Mouse (Mus musculus) ovary, postnatal 14 days (tissue): Measurements from ENCODE around the gene Hcn2.
A peak's percentile ranks its signal among the peaks of the same experiment; 100 is the strongest.
"Not testable (repeated sequence)": the region's sequence is repeated elsewhere in the genome, so short reads cannot be mapped to it uniquely, and the experiment has no call there.

Experiments
- DNase-seq: peaks from one replicate; pipeline ENCODE4 v3.0.0; 2022; ENCODE audit warnings: low spot score

Hcn2 gene

DNA sequence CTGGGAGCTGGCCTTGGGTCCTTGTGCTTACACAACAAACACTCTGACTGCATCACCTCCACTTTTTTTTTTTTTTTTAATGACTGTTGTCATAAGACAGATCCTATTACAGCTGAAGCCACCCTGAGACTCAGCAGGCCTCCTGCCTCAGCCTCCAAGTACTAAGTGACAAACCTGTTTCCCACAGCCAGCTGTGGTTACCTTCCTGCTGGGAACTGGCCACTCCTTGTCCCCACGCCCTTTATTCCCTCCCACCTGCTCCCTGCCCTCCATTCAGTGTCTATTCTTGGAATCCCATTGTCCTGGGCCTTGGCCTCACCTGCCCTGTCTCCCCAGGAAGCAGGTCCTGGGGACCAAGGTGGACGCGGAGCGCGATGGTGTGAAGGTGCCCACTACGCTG, 28.9 kb upstream of the Hcn2 start:
- no peak for DNase-seq

DNA sequence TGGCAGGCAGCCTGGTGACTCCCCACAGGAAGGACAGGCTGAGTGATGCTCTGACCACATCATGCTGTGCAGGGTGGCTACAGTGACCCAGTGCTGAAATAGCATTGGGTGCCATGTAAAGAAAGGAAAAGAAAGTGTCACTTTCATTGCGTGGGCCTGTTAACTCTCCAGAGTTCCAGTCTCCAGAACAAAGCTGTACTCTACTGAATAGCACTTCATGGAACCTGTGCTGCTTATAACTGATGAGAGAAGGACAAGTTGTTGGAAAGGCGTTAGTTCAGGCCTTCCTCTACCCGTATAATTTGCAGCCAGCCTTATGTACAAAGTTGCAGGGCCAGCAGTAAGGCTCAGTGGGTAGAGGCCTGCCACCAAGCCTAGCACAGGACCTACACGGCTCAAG, 27.7 kb upstream of the Hcn2 start, which contains the start of gene Gzmm:
Gene Gzmm (plus strand): TSS at position 301 of the 400 bp plus-strand sequence.
- no peak for DNase-seq

DNA sequence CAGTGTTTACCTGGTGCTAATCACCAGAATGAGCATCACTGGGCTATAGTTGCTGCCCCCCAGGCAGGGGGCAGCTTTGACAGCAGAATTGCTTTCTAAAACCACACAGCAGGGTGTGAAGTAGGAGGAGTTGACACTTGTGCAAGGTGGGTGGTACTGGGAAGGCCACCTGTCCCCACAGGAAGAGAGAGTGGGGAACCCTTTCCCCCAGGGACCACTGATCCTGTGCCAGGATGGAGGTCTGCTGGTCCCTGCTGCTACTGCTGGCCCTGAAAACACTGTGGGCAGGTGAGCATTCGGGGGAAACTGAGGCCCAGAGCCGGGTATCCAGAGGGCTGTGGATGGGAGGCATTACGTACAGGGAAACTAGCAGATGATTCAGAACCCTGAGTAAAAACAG, 27.3 kb upstream of the Hcn2 start:
- no peak for DNase-seq

GRCm38 (mm10) chr10:79691986-79692548, 24.4 kb upstream of the Hcn2 start:
- DNase-seq: no peak

GRCm38 (mm10) chr10:79693580-79694378, 22.7 kb upstream of the Hcn2 start:
- no peak for DNase-seq

GRCm38 (mm10) chr10:79694379-79694655, 22.1 kb upstream of the Hcn2 start:
- no peak for DNase-seq

GRCm38 (mm10) chr10:79695231-79696128, 21.0 kb upstream of the Hcn2 start:
- DNase-seq: peak; percentile 47

- no peak for DNase-seq
Observed at GRCm38 (mm10) chr10:79696129-79696651, 20.2 kb upstream of the Hcn2 start.

DNA sequence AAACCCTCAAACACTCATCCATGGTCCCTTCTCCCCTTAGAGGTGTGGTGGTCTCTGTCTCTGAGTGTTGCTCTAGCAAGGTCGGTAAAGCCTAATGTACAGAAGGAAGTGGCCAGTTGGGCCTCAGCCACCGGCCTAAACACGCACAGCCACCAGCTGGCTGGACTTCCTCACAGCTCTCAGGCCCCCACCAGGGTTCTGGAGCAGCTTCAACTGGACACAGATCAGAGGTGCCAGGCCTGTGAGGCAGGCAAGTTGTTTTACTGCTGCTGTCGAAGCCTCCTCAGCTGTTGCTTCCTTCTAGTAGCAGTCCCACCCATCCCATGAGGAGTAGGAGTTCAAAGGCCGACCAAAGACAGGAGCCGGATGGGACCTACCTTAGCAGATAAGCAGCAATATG, 18.5 kb upstream of the Hcn2 start:
- DNase-seq: no peak

DNA sequence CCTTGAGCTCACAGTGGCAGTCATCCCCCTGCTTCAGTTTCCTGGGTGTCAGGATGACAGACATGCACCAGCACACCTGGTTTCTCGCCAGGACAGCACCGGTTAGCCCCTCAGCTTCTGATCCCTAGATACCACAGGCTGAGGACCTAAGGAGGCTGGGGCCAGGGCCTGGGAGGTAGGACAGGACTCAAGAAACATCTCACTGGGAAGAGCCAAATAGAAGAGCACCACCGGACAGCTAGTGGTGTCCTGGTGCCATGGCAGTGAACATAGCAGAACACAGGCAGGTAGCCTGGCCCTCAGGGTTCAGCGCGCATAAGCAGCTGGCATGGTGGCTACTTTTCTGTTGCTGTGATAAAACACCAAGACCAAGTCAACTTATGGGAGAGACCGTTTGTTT, 18.0 kb upstream of the Hcn2 start:
- DNase-seq: no peak

DNA sequence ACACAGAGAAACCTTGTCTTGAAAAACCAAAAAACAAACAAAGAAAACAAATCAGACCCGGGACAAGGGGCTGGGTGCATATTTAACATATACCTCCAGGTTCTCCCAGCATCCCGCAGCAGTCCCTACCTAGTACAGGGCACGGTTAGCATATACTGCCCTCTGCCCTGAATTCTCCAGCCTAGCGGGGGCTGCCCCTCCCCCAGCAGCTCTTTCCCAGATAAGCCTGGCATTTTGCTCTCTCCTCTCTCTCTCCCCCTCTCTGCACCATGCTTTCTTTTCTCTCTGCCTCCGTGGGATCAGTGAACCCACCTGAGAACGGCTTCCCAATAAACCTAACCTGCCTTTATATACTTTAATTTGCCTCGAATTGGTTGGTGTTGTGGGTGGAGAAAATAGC, 15.8 kb upstream of the Hcn2 start:
- DNase-seq: no peak

DNA sequence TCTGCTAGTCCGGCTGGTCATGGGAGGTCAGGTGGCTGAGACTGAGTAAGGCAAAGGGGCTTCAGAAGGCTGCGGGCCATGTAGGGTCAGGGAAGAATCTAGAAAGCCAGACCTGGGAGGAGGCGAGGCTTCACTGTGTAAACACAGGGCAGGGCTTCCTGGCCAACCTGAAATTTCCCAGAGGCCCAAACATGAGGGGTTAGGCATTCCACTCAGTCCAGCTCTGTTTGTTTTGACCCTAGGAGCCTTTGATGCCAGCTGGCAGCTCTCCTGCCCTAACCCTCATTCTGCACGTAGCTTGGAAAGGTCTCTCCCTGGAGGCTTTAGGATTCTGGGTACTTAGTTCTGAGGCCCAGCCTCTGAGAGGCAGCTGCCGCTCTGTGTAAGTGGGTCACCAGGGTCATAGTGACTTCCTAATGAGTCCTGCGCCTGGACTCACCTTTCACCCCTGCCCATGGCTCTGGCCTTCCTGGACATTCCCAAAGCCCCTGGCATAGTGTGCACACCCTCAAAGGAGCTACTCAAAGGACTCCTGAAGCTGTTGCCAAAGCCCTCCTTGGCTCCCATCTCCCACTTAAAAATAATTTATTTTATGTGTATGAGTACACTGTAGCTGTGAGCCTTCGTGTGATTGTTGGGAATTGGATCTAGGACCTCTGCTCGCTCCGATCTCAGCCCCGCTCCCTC, 14.8 kb upstream of the Hcn2 start:
- no peak for DNase-seq

DNA sequence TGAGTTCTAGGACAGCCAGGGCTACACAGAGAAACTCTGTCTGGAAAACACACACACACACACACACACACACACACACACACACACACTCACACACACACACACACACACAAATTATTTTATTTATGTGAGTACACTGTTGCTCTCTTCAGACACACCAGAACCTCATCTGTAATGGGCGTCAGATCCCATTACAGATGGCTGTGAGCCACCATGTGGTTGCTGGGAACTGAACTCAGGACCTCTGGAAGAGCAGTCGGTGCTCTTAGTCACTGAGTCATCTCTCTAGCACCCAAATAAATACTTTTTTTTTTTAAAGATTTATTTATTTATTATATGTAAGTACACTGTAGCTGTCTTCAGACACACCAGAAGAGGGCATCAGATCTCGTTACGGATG, 13.5 kb upstream of the Hcn2 start:
- not testable (repeated sequence) for DNase-seq

- DNase-seq: no peak
Observed at GRCm38 (mm10) chr10:79703541-79703940, 12.9 kb upstream of the Hcn2 start.

DNA sequence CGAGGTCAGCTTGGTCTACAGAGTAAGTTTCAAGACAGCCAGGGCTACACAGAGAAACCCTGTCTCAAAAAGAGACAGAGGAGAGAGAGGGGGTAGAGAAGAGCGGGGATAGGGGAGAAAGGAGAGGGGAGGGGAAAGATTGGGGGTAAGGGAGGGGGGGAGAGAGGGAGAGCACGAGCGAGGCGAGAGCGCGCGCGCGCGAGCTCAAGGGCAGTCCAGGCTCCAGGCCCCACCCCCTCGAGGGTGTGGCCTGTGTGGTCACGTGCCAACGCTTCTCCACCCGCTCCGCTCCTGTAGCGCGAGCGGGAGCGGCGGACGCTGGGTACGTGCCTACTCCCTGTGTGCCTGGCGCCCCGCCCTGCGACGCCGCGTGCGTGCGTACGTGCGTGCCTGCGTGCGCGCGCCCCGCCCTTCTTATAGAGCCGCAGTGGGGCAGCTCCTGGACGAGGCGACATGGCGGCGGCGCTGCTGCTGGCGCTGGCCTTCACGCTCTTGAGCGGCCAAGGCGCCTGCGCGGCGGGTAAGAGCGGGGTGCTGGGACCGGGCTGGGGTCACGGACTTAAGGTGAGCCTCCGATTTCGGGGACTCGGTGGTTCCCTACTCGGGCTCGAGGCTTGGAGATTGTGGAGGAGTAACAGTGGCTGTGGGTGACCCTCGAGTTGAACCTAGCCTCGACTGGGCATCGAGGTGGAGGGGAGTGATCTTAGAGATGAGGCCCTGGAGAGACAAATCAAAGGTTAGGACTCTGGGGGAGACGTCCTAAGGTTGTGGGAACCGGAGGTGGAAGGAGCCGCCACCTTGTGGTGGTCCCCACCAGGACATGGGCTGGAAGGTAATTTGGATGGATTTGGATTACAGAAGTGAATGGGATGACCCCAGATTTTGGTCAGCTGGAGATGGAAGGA, 12.1 kb upstream of the Hcn2 start, which contains the start of gene Bsg:
Gene Bsg (plus strand): TSS at position 427 of the 905 bp plus-strand sequence.
- peak; percentile 98 for DNase-seq

DNA sequence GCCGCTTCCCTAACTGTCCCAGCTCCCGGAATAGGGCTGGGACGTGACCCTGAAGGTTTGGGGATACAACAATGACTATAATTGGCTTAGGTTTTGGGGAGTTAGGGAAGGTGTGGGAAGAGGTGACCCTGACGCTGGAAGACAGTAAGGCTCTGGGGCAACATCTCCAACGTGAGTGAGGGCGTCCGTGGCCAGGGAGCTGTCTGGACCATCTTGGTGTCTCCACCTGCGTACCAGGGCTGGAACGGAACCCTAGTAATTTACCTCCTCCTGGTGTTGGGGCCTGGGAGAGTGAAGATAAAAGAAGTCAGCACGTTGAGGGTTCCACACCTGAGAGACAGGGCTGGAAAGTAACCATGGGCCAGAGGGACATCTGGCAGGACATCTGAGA, 11.5 kb upstream of the Hcn2 start:
- DNase-seq: no peak

GRCm38 (mm10) chr10:79705951-79706350, 10.5 kb upstream of the Hcn2 start:
- no peak for DNase-seq

DNA sequence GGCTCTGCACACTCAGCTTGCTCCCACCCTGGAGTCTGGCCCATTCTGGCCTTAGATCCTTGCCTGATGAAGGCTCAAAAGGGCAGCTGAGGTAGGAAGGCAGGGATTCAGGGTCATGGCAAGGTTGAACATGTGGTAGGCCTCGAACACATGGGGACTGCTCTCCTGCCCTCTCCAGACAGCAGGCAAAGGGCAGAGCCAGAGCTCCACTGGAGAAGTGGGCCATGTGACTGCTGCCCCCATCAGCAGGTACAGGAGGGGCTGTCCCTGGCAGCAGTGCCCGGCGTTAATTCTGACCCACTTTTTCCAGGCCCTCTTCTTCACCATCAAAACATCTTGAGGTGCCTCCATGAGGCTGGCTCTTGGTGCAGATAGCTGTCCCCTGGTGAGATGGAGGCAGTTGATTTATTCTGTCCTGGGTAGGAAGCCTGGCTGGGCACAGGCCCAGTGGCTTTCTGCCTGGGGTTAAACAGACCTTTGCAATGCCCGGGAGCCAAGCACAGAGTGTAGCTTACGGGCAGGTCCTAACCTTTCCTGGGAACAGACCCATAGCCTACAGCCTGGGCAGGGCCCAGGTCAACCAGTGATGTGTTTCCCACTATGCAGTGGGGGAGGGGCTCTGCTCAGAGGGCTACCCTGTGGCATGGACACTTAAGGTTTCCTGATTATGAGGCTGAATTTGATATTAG, 9.9 kb upstream of the Hcn2 start:
- DNase-seq: no peak

GRCm38 (mm10) chr10:79707162-79707561, 9.3 kb upstream of the Hcn2 start:
- no peak for DNase-seq

DNA sequence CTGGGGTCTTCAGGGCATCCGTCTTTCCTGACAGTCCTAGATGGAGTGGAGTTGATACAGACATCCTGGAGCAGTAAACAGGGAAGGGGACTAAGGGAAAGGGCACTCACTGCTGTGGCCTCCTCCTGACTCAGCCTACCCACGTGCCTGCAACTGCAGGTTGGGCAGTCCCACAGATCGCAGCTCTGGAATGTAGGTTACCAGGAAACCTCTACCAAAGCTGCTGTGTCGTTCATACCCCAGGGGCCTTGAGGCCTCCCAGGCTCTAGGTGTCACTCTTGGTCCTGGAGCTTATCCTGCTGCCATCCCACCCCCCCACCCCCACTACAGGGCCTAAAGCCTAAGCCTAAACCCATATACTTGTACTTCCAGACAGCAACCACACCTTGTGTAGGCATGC, 8.7 kb upstream of the Hcn2 start:
- DNase-seq: no peak
